In the genomic region with DNA sequence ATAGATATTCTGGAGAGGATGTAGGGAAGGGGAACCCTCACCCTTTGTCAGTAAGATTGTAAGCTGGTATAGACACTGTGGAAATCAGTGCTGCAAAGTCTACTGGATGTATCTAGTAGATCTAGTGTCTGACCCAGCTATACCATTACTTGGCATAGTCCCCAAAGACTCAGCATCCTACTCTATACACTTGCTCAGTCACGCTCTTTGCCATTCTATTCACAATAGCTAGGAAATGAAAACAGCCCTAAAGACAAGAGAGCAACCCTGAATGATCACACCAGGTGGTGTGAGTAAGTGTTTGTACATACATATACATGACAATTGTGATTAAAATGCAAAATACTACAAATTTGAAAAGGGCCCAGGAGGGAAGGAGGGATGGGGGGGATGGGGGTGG, we compare ENCODE assay signal across 16 mouse cellular contexts. TPM values are rescaled to one million over a fixed set of nuclear protein-coding genes. Genes with fewer than 3 reads are reported as not detected.
"Had no signal": no experiment of that assay in that cellular context is flagged by ENCODE, and none has a peak within 500 bp of the region (broad histone marks: within the 10 kb centered on the region; RNA-seq: fewer than 3 reads in every experiment).

No protein-coding gene starts in this region.

- ATAC-seq: intestine, postnatal 0 days had no signal

- H3K9ac ChIP-seq: kidney, embryonic 15.5 days; liver, embryonic 13.5 days; neural tube, embryonic 13.5 days had no signal

- DNase-seq: kidney, adult 2 months; kidney, postnatal 10 days; kidney, postnatal 36 days; layer of hippocampus, postnatal 36 days; liver, embryonic 13.5 days; lung, adult 2 months; right cerebral cortex, postnatal 4 days; thymus, adult 2 months; thymus, postnatal 14 days; thymus, postnatal 4 days had no signal

- H3K4me1 ChIP-seq: liver, embryonic 13.5 days had no signal

- H3K9me3 ChIP-seq: kidney, embryonic 15.5 days; liver, embryonic 13.5 days; neural tube, embryonic 13.5 days had no signal

- H3K36me3 ChIP-seq: kidney, embryonic 15.5 days; liver, embryonic 13.5 days; neural tube, embryonic 13.5 days had no signal

- H3K27ac ChIP-seq: kidney, embryonic 15.5 days; left cerebral cortex, adult 2 months; liver, embryonic 13.5 days; macrophage; neural tube, embryonic 13.5 days; stomach, postnatal 0 days had no signal

- H3K4me3 ChIP-seq: kidney, embryonic 15.5 days; left cerebral cortex, adult 2 months; liver, embryonic 13.5 days; neural tube, embryonic 13.5 days had no signal

- H3K27me3 ChIP-seq: kidney, embryonic 15.5 days; liver, embryonic 13.5 days; neural tube, embryonic 13.5 days had no signal

- H3K4me2 ChIP-seq: kidney, embryonic 15.5 days; liver, embryonic 13.5 days; neural tube, embryonic 13.5 days had no signal

RNA-seq across cellular contexts. Expression of a gene that starts 23.1 kb away (rescaled TPM):
- polyA plus RNA-seq: macrophage had no signal
